Mouse (Mus musculus) granulocyte monocyte progenitor cell, adult 5-6 weeks (primary cell): ENCODE measurements around the gene Gpnmb. TPM values are rescaled to one million over a fixed set of nuclear protein-coding genes. Genes with fewer than 3 reads are reported as not detected.
A peak's percentile ranks its signal among the peaks of the same experiment; 100 is the strongest.

Source experiments
- ATAC-seq: replicated peaks from 2 replicates; pipeline ENCODE4 v1.8.0; 2016; ENCODE audit warnings: mild to moderate bottlenecking, moderate TSS enrichment, inconsistent platforms; ENCODE audit not compliant: poor library complexity, severe bottlenecking
- total RNA-seq, 2 experiments: library from RNA; stranded (forward) in 1 of 2; stranded (reverse) in 1 of 2; fragments of 200-712, 200-1000 nt in 1 of 2; fragments of >200 nt in 1 of 2; fragmentation: Nextera tagmentation in 1 of 2; gene quantifications; 2 replicates each; pipeline ENCODE4 v1.2.3; 2014 to 2017

The Gpnmb gene
- total RNA-seq, 2 experiments from 2014 or later = 2.5 TPM; not detected in 1

DNA sequence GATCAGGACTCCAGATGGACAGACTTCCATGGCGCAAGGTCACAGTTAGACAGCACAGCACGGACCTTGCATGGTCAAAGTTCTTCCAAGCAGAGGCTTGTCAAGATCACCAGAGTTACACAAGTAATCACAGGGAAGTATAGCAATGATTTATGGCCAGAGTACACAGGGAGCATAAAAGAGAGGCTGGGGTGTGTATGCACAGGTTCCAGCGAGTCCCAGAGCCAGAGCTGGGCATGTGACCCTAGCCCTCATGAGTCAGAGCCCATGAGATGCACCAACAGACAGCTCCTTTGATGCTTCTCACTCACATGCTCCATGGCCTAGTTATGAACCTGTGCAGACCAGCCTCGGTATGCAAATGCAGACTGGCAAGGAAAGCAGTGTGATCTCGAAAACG, 8.3 kb upstream of the Gpnmb start:
- ATAC-seq = 0 out of 2 replicates have a peak, but pooled peaks have one; percentile 7

DNA sequence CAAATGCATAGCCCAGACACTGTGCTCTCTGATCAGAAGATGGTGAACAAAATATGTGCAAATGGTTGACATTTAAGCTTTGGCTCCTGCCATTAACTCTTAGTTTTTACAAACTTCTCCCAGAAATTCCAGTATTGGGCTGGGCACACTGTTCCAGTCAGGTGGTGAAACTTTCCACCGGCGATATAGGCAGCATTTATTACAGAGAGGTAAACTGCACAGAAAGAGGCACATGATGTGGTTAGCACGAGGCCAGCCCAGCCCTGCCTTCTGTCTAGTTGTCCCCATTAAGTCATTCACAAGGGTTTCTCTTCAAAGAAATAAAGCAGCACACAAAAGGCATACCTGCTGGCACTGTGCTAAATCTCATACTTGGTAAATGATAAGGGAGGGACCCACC, 7.6 kb upstream of the Gpnmb start:
- no peak for ATAC-seq

DNA sequence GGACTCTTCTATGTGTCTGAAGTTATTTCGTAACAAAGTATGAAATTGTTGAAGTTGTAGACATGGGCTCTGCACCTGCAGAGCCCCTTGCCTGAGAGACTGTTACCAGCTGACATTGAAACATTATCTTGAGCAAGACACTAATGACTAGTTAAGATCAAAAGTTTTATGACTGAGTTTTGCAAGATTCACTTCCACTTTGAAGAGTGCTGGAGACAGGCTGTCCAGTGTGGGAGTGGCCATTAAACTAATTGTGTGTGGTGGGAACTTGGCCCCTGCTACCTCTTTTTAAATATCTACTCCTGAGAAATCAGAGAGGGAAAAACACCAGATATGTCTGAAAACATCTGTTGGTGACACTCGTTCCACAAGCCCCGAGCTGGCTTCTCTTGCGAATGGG, 5.1 kb upstream of the Gpnmb start:
- peak; percentile 76 for ATAC-seq

DNA sequence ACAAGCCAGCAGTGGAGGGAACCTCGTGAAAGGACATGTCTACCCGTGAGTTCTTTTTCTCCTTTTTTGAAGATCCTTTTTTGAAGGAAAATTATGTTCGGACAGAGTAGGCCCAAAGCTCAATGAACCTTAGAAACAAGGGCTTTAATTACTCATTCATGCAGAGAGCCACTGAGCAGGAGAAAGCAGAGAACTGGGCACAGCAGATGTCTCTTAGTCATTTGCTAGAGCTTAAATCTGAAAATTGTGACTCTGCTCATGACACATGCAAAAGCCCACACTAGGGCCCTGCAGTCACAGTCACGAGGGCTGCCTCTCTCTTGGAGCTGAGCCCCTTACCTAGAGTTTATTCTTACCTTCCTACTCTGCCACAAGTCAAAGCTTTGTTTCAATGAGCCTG, 3.6 kb upstream of the Gpnmb start:
- no peak for ATAC-seq

DNA sequence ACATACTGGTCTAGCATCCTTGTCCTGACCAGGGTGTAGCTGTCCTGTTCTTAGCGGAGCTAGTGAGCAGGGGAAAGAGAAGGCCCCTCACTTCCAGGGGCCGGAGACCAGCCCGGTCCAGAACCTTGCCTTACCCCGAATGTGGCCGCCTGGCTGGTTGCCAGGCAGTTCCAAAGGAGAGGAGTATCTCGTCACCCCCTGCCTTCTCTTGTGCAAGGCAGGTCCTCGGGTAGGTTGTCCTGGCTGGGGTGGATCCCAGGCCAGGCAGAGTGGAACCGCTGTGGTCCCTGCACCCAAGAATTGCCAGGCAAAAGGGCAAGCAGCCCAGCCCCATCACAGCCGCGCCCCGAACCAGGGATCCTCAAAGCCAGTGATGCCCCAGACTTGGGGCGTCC, 919 bp downstream of the Gpnmb start:
- no peak; the same call in 1 of the 2 replicates for ATAC-seq

DNA sequence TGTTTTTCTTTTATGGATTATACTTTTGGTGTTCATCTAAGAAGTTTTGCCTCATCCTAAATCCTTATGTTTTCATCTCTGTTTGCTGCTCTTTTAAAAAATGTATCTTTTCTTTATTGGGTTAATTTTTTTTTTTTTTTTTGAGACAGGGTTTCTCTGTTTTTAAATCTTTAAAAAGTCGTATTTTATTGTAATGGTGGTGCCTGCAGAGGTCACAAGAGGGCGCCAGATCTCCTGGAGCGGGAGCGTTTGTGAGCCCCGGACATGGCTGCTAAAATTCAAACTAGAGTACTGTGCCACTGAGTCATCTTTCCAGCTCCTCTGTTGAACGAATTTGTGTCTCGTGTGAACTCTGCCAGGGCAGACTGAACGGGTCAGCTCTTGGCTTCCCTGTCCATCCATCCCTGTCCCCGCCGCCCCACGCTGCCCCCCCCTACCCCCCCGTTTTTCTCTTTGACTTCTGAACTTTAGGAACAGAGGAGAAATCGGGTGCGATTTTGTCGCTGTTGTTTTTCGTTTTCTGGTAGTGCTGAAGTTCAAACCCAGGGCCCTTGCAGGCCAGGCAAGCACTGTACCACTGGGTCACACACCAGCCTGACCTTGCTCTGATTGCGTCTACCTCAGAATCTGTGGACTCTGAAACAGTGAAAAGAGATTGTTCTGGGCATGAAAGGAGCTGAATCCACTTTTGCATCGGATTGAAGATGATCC, 3.3 kb downstream of the Gpnmb start:
- ATAC-seq = peak; percentile 47

DNA sequence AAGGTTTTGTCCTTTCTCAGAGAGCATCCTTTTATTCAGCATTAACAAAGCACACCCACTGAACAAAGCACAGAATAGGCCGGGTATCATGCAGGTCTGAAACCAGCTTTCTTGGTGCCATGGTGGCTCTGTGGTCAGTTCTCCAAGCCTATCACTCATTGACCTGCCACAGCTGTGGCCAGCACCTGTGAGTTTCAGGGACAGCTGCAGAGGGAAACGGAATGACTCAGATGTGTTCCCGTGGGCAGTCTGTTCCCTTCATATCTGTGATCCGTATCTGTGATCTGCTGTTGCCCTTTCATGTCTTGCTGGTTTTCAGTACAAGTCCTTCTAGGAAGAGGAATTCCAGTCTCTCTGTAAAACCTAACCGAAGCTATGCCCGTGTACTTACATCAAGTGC, 10.2 kb downstream of the Gpnmb start:
- ATAC-seq = no peak

DNA sequence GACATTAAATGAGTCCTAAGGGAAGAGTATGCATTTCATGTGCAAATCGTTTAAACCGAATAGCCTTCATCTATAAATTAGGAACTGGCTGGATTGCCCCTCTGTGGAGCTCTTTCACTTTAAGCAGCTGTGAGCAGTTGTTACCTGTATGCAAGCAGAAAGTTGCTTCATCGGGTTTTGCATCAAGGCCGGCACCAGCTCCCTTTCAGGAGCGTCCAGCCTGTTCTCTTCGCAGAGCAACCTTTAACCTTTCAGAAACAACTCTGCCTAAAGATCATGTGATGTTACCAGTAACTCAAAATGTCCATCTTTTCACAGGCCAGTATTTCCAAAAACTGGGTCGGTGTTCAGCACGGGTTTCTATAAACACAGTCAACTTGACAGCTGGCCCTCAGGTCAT, 10.6 kb downstream of the Gpnmb start:
- no peak for ATAC-seq

GRCm38 (mm10) chr6:49047848-49048247, 11.5 kb downstream of the Gpnmb start:
- no peak for ATAC-seq

DNA sequence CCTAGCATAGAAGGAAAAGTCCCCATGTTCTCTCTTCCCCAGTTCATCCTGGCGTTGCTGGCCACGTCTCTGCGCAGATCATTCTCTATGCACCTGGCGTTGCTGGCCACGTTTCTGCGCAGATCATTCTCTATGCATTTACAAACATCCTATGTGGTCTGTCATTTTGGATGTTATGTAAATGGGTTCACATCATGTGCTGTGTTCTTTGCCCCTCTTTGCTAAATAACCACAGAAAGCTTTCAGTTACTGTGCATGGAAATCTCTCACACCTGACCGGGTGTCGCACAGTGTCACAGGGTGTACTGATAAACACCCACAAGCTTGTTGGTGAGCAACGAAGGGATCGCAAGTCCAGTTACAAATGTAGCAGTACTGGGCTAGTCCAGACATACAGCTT, 12.0 kb downstream of the Gpnmb start:
- no peak for ATAC-seq

DNA sequence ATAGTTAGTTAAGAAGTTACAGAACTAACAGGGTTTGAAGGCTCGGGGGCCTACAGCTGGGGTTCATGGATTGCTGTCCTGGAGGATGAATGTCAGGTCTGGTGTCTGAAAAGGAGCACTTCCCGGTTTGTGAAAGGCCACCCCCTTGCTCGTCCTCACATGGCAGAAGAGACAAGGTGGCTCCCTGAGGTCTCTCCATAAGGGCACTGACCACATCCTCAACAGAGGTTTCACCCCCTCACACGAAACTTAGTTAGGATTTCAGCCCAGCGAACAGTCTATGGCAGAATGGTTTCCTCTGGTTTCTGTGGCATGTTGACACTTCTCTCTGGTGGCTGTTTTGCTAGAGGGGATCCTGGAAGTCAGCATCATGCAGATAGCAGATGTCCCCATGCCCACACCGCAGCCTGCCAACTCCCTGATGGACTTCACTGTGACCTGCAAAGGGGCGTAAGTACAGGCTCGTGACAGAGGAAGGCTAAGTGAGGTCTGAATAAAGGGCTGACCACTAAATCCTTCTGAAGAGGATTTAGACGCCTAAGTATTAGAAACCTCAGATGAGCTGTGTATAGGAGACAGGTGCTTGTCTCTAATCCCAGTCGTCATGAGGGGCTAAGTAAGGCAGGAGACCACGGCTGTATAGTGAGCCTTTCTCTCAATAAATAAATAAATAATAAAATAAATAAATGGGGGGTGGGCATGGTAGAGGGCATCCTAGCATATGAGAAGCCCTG, 14.5 kb downstream of the Gpnmb start:
- peak; percentile 95 for ATAC-seq

- ATAC-seq = no peak
Observed at GRCm38 (mm10) chr6:49052191-49052590, 15.8 kb downstream of the Gpnmb start.

DNA sequence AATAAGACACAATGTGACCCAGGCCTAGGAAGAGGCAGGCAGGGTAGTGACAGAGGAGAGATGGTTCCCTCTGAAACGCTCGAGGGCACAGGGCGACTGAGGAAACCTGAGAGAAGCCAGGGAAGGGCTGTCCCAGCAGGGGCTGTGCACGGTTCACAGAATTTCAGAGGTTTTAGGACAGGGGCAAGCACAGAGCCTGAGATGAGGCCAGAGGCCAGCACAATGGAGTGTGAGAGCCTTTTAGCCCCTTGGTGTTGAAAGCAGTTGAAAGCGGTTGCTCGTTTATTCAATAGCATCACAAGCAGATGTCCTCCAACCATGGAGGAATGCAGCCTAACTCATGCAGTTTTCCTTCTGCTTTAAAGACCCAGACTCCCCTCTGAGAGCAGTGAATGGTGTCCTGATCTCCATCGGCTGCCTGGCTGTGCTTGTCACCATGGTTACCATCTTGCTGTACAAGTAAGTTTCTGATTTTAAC, 18.9 kb downstream of the Gpnmb start:
- no peak for ATAC-seq

- ATAC-seq = no peak
Observed at GRCm38 (mm10) chr6:49056009-49056408, 19.7 kb downstream of the Gpnmb start.

DNA sequence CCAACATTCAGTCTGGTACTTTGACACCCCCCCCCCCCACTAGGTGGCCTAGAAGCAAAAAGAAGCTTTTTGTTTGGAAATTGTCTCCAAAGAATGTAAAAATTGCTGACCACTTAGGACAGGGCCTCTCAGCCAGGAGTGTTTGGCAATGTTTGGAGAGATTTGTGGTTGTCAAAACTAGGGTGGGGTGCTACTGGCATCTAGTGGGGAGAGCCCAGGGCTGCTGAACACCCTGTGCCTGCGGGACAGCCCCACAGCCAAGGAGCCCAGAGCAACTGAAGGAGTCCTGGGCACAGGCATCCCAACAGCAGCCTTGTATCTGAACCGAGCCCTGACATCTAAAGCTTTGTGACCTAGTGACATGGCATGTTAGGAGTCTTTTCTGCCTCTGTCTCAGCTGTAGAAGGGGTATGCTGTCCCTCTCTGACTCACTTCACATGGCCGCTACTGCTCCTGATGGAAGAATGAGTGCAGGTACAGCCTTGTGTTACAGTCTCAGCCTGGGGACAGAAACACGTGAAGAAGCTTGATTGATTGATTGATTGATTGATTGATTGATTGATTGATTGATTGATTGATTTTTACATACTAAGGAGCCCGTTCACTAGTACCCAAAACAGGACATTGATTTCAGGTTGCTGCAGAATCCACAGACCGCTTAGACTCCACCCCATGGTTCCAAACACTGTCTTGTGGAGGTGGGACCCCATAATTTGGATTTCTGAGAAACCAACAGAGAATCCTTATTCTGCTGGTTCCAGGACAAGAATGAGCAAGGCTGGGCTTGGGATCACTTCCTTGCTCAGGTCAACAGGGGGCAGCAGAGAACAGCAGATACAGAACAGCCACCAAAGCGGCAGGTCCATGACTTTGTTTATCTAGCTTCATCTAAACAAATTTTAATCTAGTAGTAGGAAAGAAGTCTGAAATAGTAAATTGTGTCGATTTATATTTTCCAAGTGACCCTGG, 21.0 kb downstream of the Gpnmb start:
- ATAC-seq = peak; percentile 80

- ATAC-seq = no peak
Observed at GRCm38 (mm10) chr6:49068361-49068760, 32.0 kb downstream of the Gpnmb start.

GRCm38 (mm10) chr6:49073304-49074116, 37.2 kb downstream of the Gpnmb start, which contains the start of gene Malsu1:
Malsu1 (plus strand) TSS chr6:49073795.
- ATAC-seq = peak; percentile 97

DNA sequence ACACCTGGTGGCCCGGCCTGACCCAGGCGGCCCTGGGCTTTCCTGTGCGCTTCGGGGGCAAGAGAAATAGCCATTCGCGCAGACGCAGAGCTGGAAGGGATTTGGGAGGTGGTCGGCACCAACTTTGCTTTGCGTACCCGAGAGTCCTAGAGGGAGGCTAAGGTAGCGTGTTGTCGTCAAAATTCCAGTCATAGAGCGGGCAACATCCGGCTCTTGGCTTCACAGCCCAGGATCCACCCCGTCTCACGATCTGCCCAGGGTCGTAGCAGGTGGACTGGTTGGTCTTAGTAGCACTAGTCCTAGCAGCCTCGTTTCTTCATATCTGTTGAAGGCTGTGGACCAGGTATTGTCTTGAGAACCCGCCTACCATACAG, 37.8 kb downstream of the Gpnmb start:
- 0 out of 2 replicates have a peak, but pooled peaks have one; percentile 8 for ATAC-seq

GRCm38 (mm10) chr6:49077894-49078293, 41.5 kb downstream of the Gpnmb start:
- no peak for ATAC-seq

DNA sequence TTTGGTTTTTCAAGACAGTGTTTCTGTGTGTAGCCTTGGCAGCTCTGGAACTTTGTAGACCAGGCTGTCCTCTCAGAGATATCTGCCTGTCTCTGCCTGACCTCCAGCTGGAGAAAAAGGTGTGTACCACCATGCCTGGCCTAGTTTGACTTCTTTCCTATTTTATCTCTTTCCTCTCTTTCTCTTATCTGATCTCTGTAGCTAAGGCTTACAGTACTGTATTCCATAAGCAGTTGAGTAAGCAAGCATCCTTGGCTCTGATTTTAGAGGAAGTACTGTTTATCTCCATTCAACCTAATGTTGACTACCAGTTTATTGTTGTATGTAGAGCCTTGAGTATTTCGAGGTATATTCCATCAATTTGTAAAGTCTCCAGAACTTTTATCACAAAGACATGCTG, 43.0 kb downstream of the Gpnmb start:
- ATAC-seq = no peak
